In the genomic region with DNA sequence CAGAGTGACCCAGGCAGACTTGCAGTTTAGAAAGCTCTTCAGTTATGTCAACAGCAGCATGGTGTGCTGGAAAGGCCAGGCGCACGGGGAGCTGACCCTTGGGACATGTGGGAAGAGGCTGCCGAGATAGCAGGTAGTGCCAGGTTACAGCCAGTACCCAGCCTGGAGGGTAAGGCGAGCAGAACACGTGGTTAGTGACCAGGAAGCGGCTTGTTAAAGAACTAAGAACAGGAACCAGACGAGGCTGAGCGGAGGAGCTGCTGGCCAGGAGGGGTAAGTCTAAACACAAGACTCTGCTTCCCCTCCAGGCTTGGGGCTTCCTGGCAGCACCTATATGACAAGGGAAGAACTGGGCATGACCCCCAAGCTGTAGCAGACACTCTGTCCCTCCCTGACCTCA, we compare ENCODE assay signal across 29 mouse cellular contexts. TPM values are rescaled to one million over a fixed set of nuclear protein-coding genes. Genes with fewer than 3 reads are reported as not detected.
DNase-seq lines count a peak whose midpoint lies in the region; ATAC-seq lines count a peak whose summit lies in the region.
"Had no signal": no experiment of that assay in that cellular context is flagged by ENCODE, and none has a peak within 500 bp of the region (broad histone marks: within the 10 kb centered on the region; RNA-seq: fewer than 3 reads in every experiment).

No protein-coding gene starts in this region.

- intact Hi-C loops in left cerebral cortex, postnatal 10 days (cut with DNase I) = no loop called here
- intact Hi-C loops in heart, postnatal 36 days (cut with DNase I) = no loop called here

- H3K4me3 ChIP-seq in midbrain, embryonic 11.5 days (ENCODE audit: low read depth, low read length) = no peak overlapping the region
- H3K4me3 ChIP-seq in midbrain, embryonic 14.5 days (replicated peaks; ENCODE audit: low read depth, low read length) = no peak overlapping the region
- H3K4me3 ChIP-seq: embryonic facial prominence, embryonic 13.5 days; embryonic facial prominence, embryonic 15.5 days; erythroblast, embryonic 14.5 days; forebrain, embryonic 10.5 days; forebrain, embryonic 12.5 days had no signal

- no peaks in the 10 kb centered on the region for H3K27me3 ChIP-seq in midbrain, embryonic 11.5 days (ENCODE audit: control insufficient read depth, insufficient read depth, low read length)
- H3K27me3 ChIP-seq in midbrain, embryonic 14.5 days (ENCODE audit: control insufficient read depth, insufficient read depth, low read length) = no peaks in the 10 kb centered on the region
- H3K27me3 ChIP-seq: CH12.LX; embryonic facial prominence, embryonic 13.5 days; embryonic facial prominence, embryonic 15.5 days; forebrain, embryonic 12.5 days had no signal

- no peak overlapping the region for H3K4me2 ChIP-seq in midbrain, embryonic 11.5 days
- H3K4me2 ChIP-seq in midbrain, embryonic 14.5 days (ENCODE audit: low read length) = no peak overlapping the region
- H3K4me2 ChIP-seq: embryonic facial prominence, embryonic 13.5 days; embryonic facial prominence, embryonic 15.5 days; forebrain, embryonic 12.5 days had no signal

- 87% methylated on average over 8 of the region's 8 CpGs for WGBS in midbrain, embryonic 11.5 days
- WGBS in midbrain, embryonic 14.5 days = 90% methylated on average over 8 of the region's 8 CpGs

- DNase-seq in midbrain, embryonic 11.5 days (ENCODE audit: low spot score, missing footprints) = peak; percentile 37
- no peak for DNase-seq in midbrain, embryonic 14.5 days
- no peak for DNase-seq in left cerebral cortex, postnatal 10 days (ENCODE audit: extremely low spot score in 1 of 2, low spot score in 2 of 2)
- no peak for DNase-seq in frontal cortex, postnatal 25 days (ENCODE audit: low spot score in 2 of 2)
- DNase-seq in heart, postnatal 36 days = no peak
- DNase-seq: adrenal gland, adult 2 months; adrenal gland, postnatal 10 days; adrenal gland, postnatal 25 days; B cell, adult 2 months; cerebellum, adult 11 months; cerebellum, adult 18-20 months; cerebellum, adult 8-10 months; cerebellum, adult 9-11 months; cerebellum, postnatal 14 days; cerebellum, postnatal 36 days; embryo, embryonic 11 days had no signal

- H3K27ac ChIP-seq in midbrain, embryonic 11.5 days (ENCODE audit: low read depth, low read length) = no peak overlapping the region
- H3K27ac ChIP-seq in midbrain, embryonic 14.5 days (replicated peaks; ENCODE audit: low read depth, low read length) = no peak overlapping the region
- H3K27ac ChIP-seq: embryonic facial prominence, embryonic 13.5 days; embryonic facial prominence, embryonic 15.5 days; forebrain, embryonic 10.5 days; forebrain, embryonic 12.5 days had no signal

- no peaks in the 10 kb centered on the region for H3K9me3 ChIP-seq in midbrain, embryonic 11.5 days (ENCODE audit: control insufficient read depth, low read length)
- no peaks in the 10 kb centered on the region for H3K9me3 ChIP-seq in midbrain, embryonic 14.5 days (ENCODE audit: control insufficient read depth, low read length)
- H3K9me3 ChIP-seq: embryonic facial prominence, embryonic 13.5 days; embryonic facial prominence, embryonic 15.5 days; forebrain, embryonic 10.5 days; forebrain, embryonic 12.5 days; G1E had no signal

- H3K4me1 ChIP-seq in midbrain, embryonic 11.5 days (ENCODE audit: control insufficient read depth, insufficient read depth, low read length) = no peaks in the 10 kb centered on the region
- H3K4me1 ChIP-seq in midbrain, embryonic 14.5 days (ENCODE audit: control insufficient read depth, insufficient read depth, low read length) = no peaks in the 10 kb centered on the region
- H3K4me1 ChIP-seq: embryonic facial prominence, embryonic 13.5 days; embryonic facial prominence, embryonic 15.5 days; forebrain, embryonic 10.5 days; forebrain, embryonic 12.5 days had no signal

- no peak overlapping the region for H3K9ac ChIP-seq in midbrain, embryonic 11.5 days (ENCODE audit: low read length)
- H3K9ac ChIP-seq in midbrain, embryonic 14.5 days (replicated peaks; ENCODE audit: low read length) = no peak overlapping the region
- H3K9ac ChIP-seq: embryonic facial prominence, embryonic 13.5 days; embryonic facial prominence, embryonic 15.5 days; forebrain, embryonic 12.5 days had no signal

- no peak for ATAC-seq in midbrain, embryonic 11.5 days (ENCODE audit: low FRiP score)
- ATAC-seq in midbrain, embryonic 14.5 days (ENCODE audit: low FRiP score, low TSS enrichment) = no peak
- 0 out of 2 replicates have a peak, but pooled peaks have one; percentile 57 for ATAC-seq in common myeloid progenitor, adult 5-6 weeks (replicated peaks; ENCODE audit: low read depth, poor library complexity, severe bottlenecking)
- peak; percentile 43 to 53; a peak in 3 of 4 replicates for ATAC-seq in hematopoietic stem cell, adult 5-6 weeks (replicated peaks in 1 of 2; ENCODE audit: insufficient read depth in 1 of 2, low FRiP score in 2 of 2, low TSS enrichment in 1 of 2, low read depth in 1 of 2, poor library complexity in 2 of 2, severe bottlenecking in 2 of 2)
- peak; percentile 66 for ATAC-seq in megakaryocyte progenitor cell, adult 5-6 weeks (replicated peaks; ENCODE audit: poor library complexity)
- ATAC-seq: CD4-positive, CD25-positive, alpha-beta regulatory T cell, adult 4 months; forebrain, embryonic 14.5 days; forebrain, embryonic 16.5 days had no signal

- H3K36me3 ChIP-seq in midbrain, embryonic 11.5 days (ENCODE audit: control insufficient read depth, insufficient read depth, low read length) = 0 out of 2 replicates have a peak, but pooled peaks cover 3% of the 10 kb centered on the region
- peaks cover 41% of the 10 kb centered on the region for H3K36me3 ChIP-seq in midbrain, embryonic 14.5 days (ENCODE audit: control insufficient read depth, insufficient read depth, low read length)

RNA-seq across cellular contexts. Expression of a gene that starts 27.6 kb away (rescaled TPM):
- 74.9 and 83.1 TPM in 2 replicates for polyA plus RNA-seq in midbrain, embryonic 11.5 days (2014; fragmentation: Nextera tagmentation; extraction: Ambion mirVana)
- 122 and 129 TPM in 2 replicates for polyA plus RNA-seq in midbrain, embryonic 14.5 days (2014; fragmentation: Nextera tagmentation; extraction: Ambion mirVana)
- 109 and 127 TPM in 2 replicates for total RNA-seq in common myeloid progenitor, adult 5-6 weeks (2017)
- total RNA-seq in hematopoietic stem cell, adult 5-6 weeks (2017) = 112 and 117 TPM in 2 replicates
- total RNA-seq in megakaryocyte progenitor cell, adult 5-6 weeks (2015) = 60.2 and 64.4 TPM in 2 replicates
- 91.9 and 102 TPM in 2 replicates for total RNA-seq in megakaryocyte progenitor cell, adult 5-6 weeks (2017)
- total RNA-seq in left cerebral cortex, postnatal 10 days (2021) = 100 to 1,000 TPM; 337 to 350 TPM
- 100 to 1,000 TPM; 143 to 146 TPM for total RNA-seq in heart, postnatal 36 days (2021)

Comparison
In these comparisons a context has a peak if more than half of its experiments do, and no peak if none do; other contexts are left out.
1. ATAC-seq: peak in common myeloid progenitor, adult 5-6 weeks (single experiment), hematopoietic stem cell, adult 5-6 weeks (2 of 2) and megakaryocyte progenitor cell, adult 5-6 weeks (single experiment); none in midbrain, embryonic 11.5 days (single experiment) and midbrain, embryonic 14.5 days (single experiment).